Mouse (Mus musculus) thymus, adult 2 months (tissue): ENCODE data around the gene Gng8. TPM values are rescaled to one million over a fixed set of nuclear protein-coding genes. Genes with fewer than 3 reads are reported as not detected.

Experiments
- DNase-seq: peaks from one replicate; pipeline ENCODE4 v3.0.0; 2021
- H3K27ac ChIP-seq: fragments of 200-500 bp; 2 replicates; pipeline ENCODE4 v1.5.1; 2012; ENCODE audit warnings: low read length, control low read depth; ENCODE audit not compliant: control insufficient read depth, insufficient read depth
- H3K27me3 ChIP-seq: fragments of 200-500 bp; 2 replicates; pipeline ENCODE4 v1.6.1; 2012; ENCODE audit warnings: mild to moderate bottlenecking, low read length, moderate library complexity, mixed read lengths; ENCODE audit not compliant: control insufficient read depth, insufficient read depth
- H3K36me3 ChIP-seq: fragments of 200-500 bp; 2 replicates; pipeline ENCODE4 v1.6.1; 2012; ENCODE audit warnings: mild to moderate bottlenecking, low read length, moderate library complexity; ENCODE audit not compliant: control insufficient read depth, insufficient read depth
- H3K4me1 ChIP-seq: fragments of 200-500 bp; replicated peaks from 2 replicates; pipeline ENCODE4 v1.6.1; 2012; ENCODE audit warnings: low read length; ENCODE audit not compliant: control insufficient read depth, insufficient read depth
- H3K4me3 ChIP-seq: fragments of 200-500 bp; 2 replicates; pipeline ENCODE4 v1.5.1; 2012; ENCODE audit warnings: mild to moderate bottlenecking, low read length, control low read depth, moderate library complexity; ENCODE audit not compliant: control insufficient read depth, insufficient read depth
- CTCF ChIP-seq: fragments of 200-500 bp; IDR thresholded peaks from 2 replicates; pipeline ENCODE4 v1.5.1; 2012; ENCODE audit warnings: mild to moderate bottlenecking, control low read depth, low read length, moderate library complexity, borderline replicate concordance; ENCODE audit not compliant: control insufficient read depth, poor library complexity, insufficient read depth; ENCODE audit errors: extremely low read depth
- POLR2A ChIP-seq: fragments of 200-500 bp; IDR thresholded peaks from 2 replicates; pipeline ENCODE4 v1.6.1; 2012; ENCODE audit warnings: mild to moderate bottlenecking, low read length, control low read depth, moderate library complexity; ENCODE audit not compliant: control insufficient read depth, poor library complexity, insufficient read depth; ENCODE audit errors: extremely low read depth
- WGBS: fragments of 180-500 bp; shearing (Covaris S2); methylation state at CpG from one replicate; pipeline ENCODE4 v1.1.7; 2018; 5-methylcytosine and 5-hydroxymethylcytosine counted together
- polyA plus RNA-seq: library from polyadenylated mRNA; depleted of rRNA; stranded (reverse); fragments of >200 nt; gene quantifications from 2 replicates; pipeline ENCODE4 v1.2.3, GENCODE M21; 2012

Gng8 gene
- polyA plus RNA-seq, 1 experiment, result 1.7 TPM

DNA sequence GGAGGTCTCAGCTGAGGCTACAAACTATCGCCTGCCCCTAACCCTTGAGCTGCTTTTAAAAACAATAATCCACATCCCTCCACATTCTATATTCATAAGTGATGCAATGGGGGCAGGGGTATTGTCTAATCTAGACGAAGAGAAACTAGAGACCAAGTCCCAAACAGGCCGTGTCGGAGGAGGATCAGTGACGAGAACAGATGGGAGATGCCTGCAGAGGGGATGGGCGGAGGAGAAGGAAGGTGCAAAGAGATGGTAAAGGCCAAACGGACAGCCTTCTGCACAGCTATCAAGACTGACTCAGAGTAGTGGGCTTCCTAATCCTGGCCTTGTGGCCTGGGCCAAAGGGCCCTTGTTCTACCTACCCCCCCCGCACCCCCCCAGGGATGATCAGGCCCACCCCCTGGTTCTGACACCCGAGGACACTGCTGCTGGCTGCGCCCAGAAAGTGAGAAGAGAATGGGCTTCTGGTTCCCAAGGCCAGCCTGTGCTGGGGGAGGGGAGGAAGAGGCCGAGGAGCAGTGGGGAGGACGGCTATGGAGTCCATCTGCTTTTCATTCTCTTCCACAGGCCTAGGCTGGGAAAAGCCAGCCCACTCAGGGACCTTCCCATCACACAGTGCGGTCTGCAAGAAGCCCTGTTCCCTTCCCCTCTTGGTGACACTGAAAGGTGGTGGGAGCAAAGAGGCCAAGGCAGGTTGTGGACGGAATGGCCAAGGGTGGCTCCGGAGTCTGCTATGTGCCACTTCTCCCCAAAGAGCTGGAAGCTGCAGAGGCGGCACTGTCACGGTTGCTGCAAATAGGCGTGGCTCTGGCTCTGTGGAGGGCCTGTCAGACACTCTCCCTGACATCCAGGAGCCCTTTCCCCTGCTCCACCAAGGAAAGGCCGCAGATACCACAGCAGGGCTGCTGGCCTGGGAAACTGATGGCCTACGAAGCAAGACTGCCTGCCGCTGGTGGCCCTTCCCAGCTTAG, 29.5 kb downstream of the Gng8 start:
- no peak overlapping the region for H3K4me3 ChIP-seq
- 91% methylated on average over 21 of the region's 21 CpGs for WGBS
- H3K4me1 ChIP-seq, result peaks cover 18% of the 10 kb centered on the region
- H3K27me3 ChIP-seq, result no peaks in the 10 kb centered on the region
- peaks cover 20% of the 10 kb centered on the region for H3K36me3 ChIP-seq
- TF ChIP-seq CTCF (no peak), POLR2A (no peak)
- DNase-seq, result no peak
- H3K27ac ChIP-seq, result no peak overlapping the region

GRCm38 (mm10) chr7:16921881-16922335, 30.3 kb downstream of the Gng8 start:
- Histone ChIP-seq H3K4me1 (peaks cover 18% of the 10 kb centered on the region), H3K4me3 (no peak overlapping the region), H3K27ac (no peak overlapping the region), H3K27me3 (no peaks in the 10 kb centered on the region), H3K36me3 (peaks cover 13% of the 10 kb centered on the region)
- WGBS, result 43% methylated on average over 6 of the region's 6 CpGs
- TF ChIP-seq POLR2A (no peak), CTCF (no peak)
- DNase-seq, result no peak

DNA sequence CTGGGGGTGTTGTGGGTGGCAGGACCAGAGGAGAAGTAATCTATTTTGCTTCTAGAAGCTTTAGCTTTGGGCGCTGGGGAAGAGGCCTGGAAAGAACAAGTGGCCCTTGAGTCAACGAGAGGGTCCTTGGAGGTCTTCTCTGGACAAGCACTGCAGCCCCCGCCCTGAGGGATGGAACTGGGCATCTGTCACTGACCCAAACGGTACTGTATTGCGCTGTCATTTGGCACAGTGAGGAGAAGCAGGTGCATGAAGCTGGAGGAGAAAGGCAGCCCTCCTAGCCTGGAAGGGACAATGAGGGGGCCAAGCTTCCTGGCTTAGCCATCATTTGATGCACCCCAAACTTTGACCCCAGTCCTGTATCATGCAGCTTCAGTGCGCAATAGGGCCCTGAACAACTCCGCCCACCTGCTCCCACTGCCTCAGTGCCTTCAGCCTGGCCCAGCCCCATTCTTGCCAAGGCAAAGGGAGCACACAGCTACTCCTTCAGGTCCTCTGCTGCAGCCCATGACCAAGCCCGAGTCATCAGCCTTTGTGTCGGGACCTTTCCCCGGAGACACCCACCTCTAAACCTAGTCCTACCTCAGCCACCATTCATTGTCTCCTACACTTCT, 30.9 kb downstream of the Gng8 start:
- 38% methylated on average over 10 of the region's 10 CpGs for WGBS
- Histone ChIP-seq H3K36me3 (peaks cover 7% of the 10 kb centered on the region), H3K4me3 (peak overlapping the region; percentile 79), H3K27me3 (no peaks in the 10 kb centered on the region), H3K4me1 (peaks cover 18% of the 10 kb centered on the region), H3K27ac (peak overlapping the region; percentile 82; the same call in 1 of the 2 replicates)
- TF ChIP-seq POLR2A (no peak), CTCF (no peak)
- DNase-seq, result peak; percentile 40

- Histone ChIP-seq H3K27ac (peak overlapping the region; percentile 82), H3K4me1 (peaks cover 18% of the 10 kb centered on the region), H3K27me3 (no peaks in the 10 kb centered on the region), H3K4me3 (peak overlapping the region; percentile 79), H3K36me3 (0 out of 2 replicates have a peak, but pooled peaks cover 4% of the 10 kb centered on the region)
- no peak for TF ChIP-seq CTCF
- peak; percentile 69; the same call in 1 of the 2 replicates for TF ChIP-seq POLR2A
- 1% methylated on average over 54 of the region's 57 CpGs for WGBS
- DNase-seq, result peak; percentile 60
Observed at GRCm38 (mm10) chr7:16923283-16924036, 31.9 kb downstream of the Gng8 start.

- peak; percentile 49 for TF ChIP-seq POLR2A
- peak; percentile 54; the same call in 1 of the 2 replicates for TF ChIP-seq CTCF
- H3K36me3 ChIP-seq, result 0 out of 2 replicates have a peak, but pooled peaks cover 3% of the 10 kb centered on the region
- H3K27ac ChIP-seq, result peak within 1 kb of the TSS; percentile 87
- DNase-seq, result peak; percentile 99
- WGBS, result 3% methylated on average over 64 of the region's 64 CpGs
- no peaks in the 10 kb centered on the region for H3K27me3 ChIP-seq
- H3K4me1 ChIP-seq, result peaks cover 18% of the 10 kb centered on the region
- H3K4me3 ChIP-seq, result peak within 1 kb of the TSS; percentile 79
Observed at GRCm38 (mm10) chr7:16924037-16924834, 32.6 kb downstream of the Gng8 start, which contains the start of gene Calm3. Gene Calm3 (minus strand): TSS chr7:16924114.
